Comparison of ENCODE assay signal across 8 mouse cellular contexts in the genomic region with DNA sequence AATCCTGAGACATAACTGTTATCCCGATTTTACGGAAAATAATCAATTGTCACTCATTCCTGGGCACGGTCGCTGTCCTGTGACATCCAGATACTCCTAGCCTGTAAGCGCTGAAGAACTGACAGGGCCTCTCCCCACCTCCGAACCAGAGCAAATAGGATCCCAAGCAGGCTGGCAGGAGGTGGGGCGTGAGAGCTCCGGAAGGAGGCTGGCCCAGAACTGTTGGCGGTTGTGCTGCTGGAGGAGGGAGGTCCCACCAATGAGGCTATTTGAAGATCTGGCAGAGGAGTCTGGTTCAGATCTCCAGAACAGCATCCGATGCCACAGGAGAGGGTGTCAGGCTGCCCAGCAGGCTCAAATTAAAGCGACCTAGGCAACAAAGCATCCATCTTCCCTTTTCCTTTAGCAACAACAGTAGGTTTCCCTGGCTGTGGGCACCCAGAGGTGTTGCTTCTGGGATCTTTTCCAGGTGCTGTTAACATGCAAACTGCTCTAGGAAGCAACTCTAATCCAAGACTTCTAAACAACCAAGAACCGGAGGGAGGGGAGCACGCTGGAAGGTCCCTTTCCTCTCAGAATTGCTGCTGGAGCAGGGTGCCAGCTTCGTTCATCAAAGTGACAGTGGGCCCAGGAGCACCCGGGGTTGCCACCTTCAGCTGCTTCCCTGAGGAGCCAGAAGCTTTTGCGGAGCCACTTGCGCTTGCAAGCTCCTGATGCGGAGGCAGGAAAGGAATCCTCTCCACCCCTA. TPM values are rescaled to one million over a fixed set of nuclear protein-coding genes. Genes with fewer than 3 reads are reported as not detected.
DNase-seq lines count a peak whose midpoint lies in the region; ATAC-seq and TF ChIP-seq lines count a peak whose summit lies in the region.

No protein-coding gene starts in this region.

- WGBS in heart, embryonic 10.5 days, result 1% methylated on average over 18 of the region's 18 CpGs
- WGBS in kidney, embryonic 15.5 days, result under 1% methylated on average over 18 of the region's 18 CpGs

- peaks cover 43% of the 10 kb centered on the region for H3K36me3 ChIP-seq in heart, embryonic 10.5 days
- peaks cover 40% of the 10 kb centered on the region for H3K36me3 ChIP-seq in kidney, embryonic 15.5 days

- no peaks in the 10 kb centered on the region for H3K27me3 ChIP-seq in heart, embryonic 10.5 days (ENCODE audit: insufficient read depth, poor library complexity, severe bottlenecking)
- H3K27me3 ChIP-seq in kidney, embryonic 15.5 days, result no peaks in the 10 kb centered on the region

- peak overlapping the region; percentile 63 for H3K4me3 ChIP-seq in embryonic fibroblast, embryonic 13.5 days (ENCODE audit: insufficient read depth, low read length)
- H3K4me3 ChIP-seq in heart, embryonic 10.5 days, result peak overlapping the region; percentile 76
- peak overlapping the region; percentile 73 for H3K4me3 ChIP-seq in kidney, embryonic 15.5 days (replicated peaks)

- H3K4me2 ChIP-seq in kidney, embryonic 15.5 days, result peak overlapping the region; percentile 81

- peak; percentile 78 for TF ChIP-seq POLR2A in embryonic fibroblast, embryonic 13.5 days (IDR thresholded peaks at IDR 0.05; ENCODE audit: low read depth, low read length)

- DNase-seq in CD4-positive helper T cell, adult 2 months (ENCODE audit: low read depth, low spot score), result peak; percentile 95
- DNase-seq in brain, adult 2 months (ENCODE audit: low read depth, low spot score), result peak; percentile 99
- DNase-seq in heart, embryonic 10.5 days (ENCODE audit: low spot score), result peak; percentile 96
- peak; percentile 91 for DNase-seq in liver
- peak; percentile 68 to 74 for DNase-seq in monocyte, adult 2 months (ENCODE audit: low read depth in 1 of 2, low spot score in 2 of 2)
- peak; percentile 83 to 85 for DNase-seq in spleen, postnatal 4 days (ENCODE audit: low spot score in 2 of 2)

- peak; percentile 92 for ATAC-seq in kidney, embryonic 15.5 days (replicated peaks; ENCODE audit: low FRiP score)

- peak overlapping the region; percentile 76 for H3K9ac ChIP-seq in kidney, embryonic 15.5 days

- TF ChIP-seq CTCF in embryonic fibroblast, embryonic 13.5 days (IDR thresholded peaks at IDR 0.05; ENCODE audit: borderline replicate concordance, insufficient read depth, low read length), result no peak

- no peaks in the 10 kb centered on the region for H3K9me3 ChIP-seq in heart, embryonic 10.5 days
- H3K9me3 ChIP-seq in kidney, embryonic 15.5 days (replicated peaks), result no peaks in the 10 kb centered on the region

- H3K4me1 ChIP-seq in embryonic fibroblast, embryonic 13.5 days (ENCODE audit: control insufficient read depth, insufficient read depth, low read length), result peaks cover 2% of the 10 kb centered on the region
- H3K4me1 ChIP-seq in heart, embryonic 10.5 days, result peaks cover 35% of the 10 kb centered on the region
- H3K4me1 ChIP-seq in kidney, embryonic 15.5 days, result peaks cover 35% of the 10 kb centered on the region

- peak overlapping the region; percentile 76 for H3K27ac ChIP-seq in embryonic fibroblast, embryonic 13.5 days (ENCODE audit: insufficient read depth, low read length)
- peak overlapping the region; percentile 89 for H3K27ac ChIP-seq in heart, embryonic 10.5 days
- H3K27ac ChIP-seq in kidney, embryonic 15.5 days, result peak overlapping the region; percentile 93

RNA-seq across cellular contexts. Expression of a gene that starts 0.7 kb away (rescaled TPM):
- 11.7 and 13.6 TPM in 2 replicates for polyA plus RNA-seq in embryonic fibroblast, embryonic 13.5 days (2011; ENCODE audit: insufficient read length, low read depth, missing spikeins)
- 37.1 and 43.0 TPM in 2 replicates for polyA plus RNA-seq in heart, embryonic 10.5 days (2016; fragmentation: Nextera tagmentation; extraction: Ambion mirVana)
- polyA plus RNA-seq in kidney, embryonic 15.5 days (2015; fragmentation: Nextera tagmentation; extraction: Ambion mirVana), result 52.4 and 65.7 TPM in 2 replicates

RNA-seq across cellular contexts. Expression of a gene that starts 5.6 kb away (rescaled TPM):
- 19.5 TPM in 2 replicates for polyA plus RNA-seq in embryonic fibroblast, embryonic 13.5 days (2011; ENCODE audit: insufficient read length, low read depth, missing spikeins)
- polyA plus RNA-seq in heart, embryonic 10.5 days (2016; fragmentation: Nextera tagmentation; extraction: Ambion mirVana), result 24.0 and 29.4 TPM in 2 replicates
- polyA plus RNA-seq in kidney, embryonic 15.5 days (2015; fragmentation: Nextera tagmentation; extraction: Ambion mirVana), result 29.4 TPM in 2 replicates

RNA-seq across cellular contexts. Expression of a gene that starts 10.4 kb away (rescaled TPM):
- polyA plus RNA-seq in embryonic fibroblast, embryonic 13.5 days (2011; ENCODE audit: insufficient read length, low read depth, missing spikeins), result 0.68 TPM in 1 of 2 replicates, not detected in the other
- polyA plus RNA-seq in heart, embryonic 10.5 days (2016; fragmentation: Nextera tagmentation; extraction: Ambion mirVana), result 1.1 and 1.7 TPM in 2 replicates
- 2.1 and 2.4 TPM in 2 replicates for polyA plus RNA-seq in kidney, embryonic 15.5 days (2015; fragmentation: Nextera tagmentation; extraction: Ambion mirVana)

RNA-seq across cellular contexts. Expression of a gene that starts 16.4 kb away (rescaled TPM):
- 52.8 and 56.2 TPM in 2 replicates for polyA plus RNA-seq in embryonic fibroblast, embryonic 13.5 days (2011; ENCODE audit: insufficient read length, low read depth, missing spikeins)
- 71.7 and 72.4 TPM in 2 replicates for polyA plus RNA-seq in heart, embryonic 10.5 days (2016; fragmentation: Nextera tagmentation; extraction: Ambion mirVana)
- 82.1 and 84.4 TPM in 2 replicates for polyA plus RNA-seq in kidney, embryonic 15.5 days (2015; fragmentation: Nextera tagmentation; extraction: Ambion mirVana)

RNA-seq across cellular contexts. Expression of a gene that starts 24.0 kb away (rescaled TPM):
- polyA plus RNA-seq in embryonic fibroblast, embryonic 13.5 days (2011; ENCODE audit: insufficient read length, low read depth, missing spikeins), result 110 and 112 TPM in 2 replicates
- polyA plus RNA-seq in heart, embryonic 10.5 days (2016; fragmentation: Nextera tagmentation; extraction: Ambion mirVana), result 184 and 200 TPM in 2 replicates
- 209 and 215 TPM in 2 replicates for polyA plus RNA-seq in kidney, embryonic 15.5 days (2015; fragmentation: Nextera tagmentation; extraction: Ambion mirVana)

Comparison
In these comparisons a context has a peak if more than half of its experiments do, and no peak if none do; other contexts are left out.
1. Peak in every context shown above with its lines: DNase-seq, ATAC-seq, H3K4me3 ChIP-seq and H3K27ac ChIP-seq.